Mouse (Mus musculus): ENCODE results near the gene Il13ra1.

Gene Il13ra1

GRCm38 (mm10) chrX:36195736-36196525, 84.0 kb downstream of the Il13ra1 start, which contains the start of gene Zcchc12:
TSS of gene Zcchc12 (plus strand) at chrX:36195904.
- DNase-seq (ENCODE audit: low read depth, low spot score) = peak; percentile 51

GRCm38 (mm10) chrX:36209554-36209953, 97.6 kb downstream of the Il13ra1 start:
- no peak for DNase-seq (ENCODE audit: low read depth, low spot score)

- DNase-seq (ENCODE audit: low read depth, low spot score) = no peak
These were observed 99.3 kb downstream of the Il13ra1 start for GRCm38 (mm10) chrX:36211216-36211615.
